Mouse (Mus musculus) kidney, adult 2 months (tissue): ENCODE measurements around the gene Nemp1.

Experiments used
- CTCF ChIP-seq: fragments of 200-500 bp; conservative IDR thresholded peaks from 2 replicates; pipeline ENCODE4 v1.5.1; 2011; ENCODE audit warnings: low read depth, mild to moderate bottlenecking, control low read depth, low read length, moderate library complexity, mixed read lengths; ENCODE audit not compliant: insufficient read depth, insufficient read length
- POLR2A ChIP-seq: fragments of 200-500 bp; IDR thresholded peaks from one replicate; pipeline ENCODE4 v1.6.1; 2011; ENCODE audit warnings: low read depth, low read length, control low read depth

DNA sequence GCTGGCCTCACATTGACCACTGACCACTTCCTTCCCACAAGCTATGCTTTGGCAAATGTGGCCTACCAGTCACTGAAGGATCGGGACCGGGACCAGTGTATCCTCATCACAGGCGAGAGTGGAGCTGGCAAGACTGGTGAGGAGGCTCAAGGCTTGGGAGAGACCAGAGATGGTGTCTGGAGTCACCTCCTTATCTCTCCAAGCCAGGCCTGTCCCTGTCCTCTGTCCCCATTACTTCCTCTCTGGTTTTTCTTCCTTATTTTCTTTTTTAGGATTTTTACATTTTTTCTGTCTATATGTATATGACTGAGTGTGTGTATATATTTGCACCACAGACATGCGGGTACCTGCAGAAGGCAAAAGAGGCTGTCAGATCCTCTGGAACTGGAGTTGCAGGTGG lies 39.1 kb downstream of the Nemp1 start:
- no peak for TF ChIP-seq CTCF
- no peak for TF ChIP-seq POLR2A
